Mouse (Mus musculus): ENCODE results near the gene Wfdc21. TPM values are rescaled to one million over a fixed set of nuclear protein-coding genes. Genes with fewer than 3 reads are reported as not detected.

Wfdc21 gene
- polyA plus RNA-seq, 1 experiment = not detected

- Histone ChIP-seq H3K36me3 (ENCODE audit: control insufficient read depth, insufficient read depth, low read length, poor library complexity, severe bottlenecking) (peaks cover 23% of the 10 kb centered on the region), H3K9ac (ENCODE audit: low read depth, poor library complexity, severe bottlenecking) (no peak overlapping the region), H3K9me3 (replicated peaks; ENCODE audit: control insufficient read depth, insufficient read depth, low read length, poor library complexity, severe bottlenecking) (no peaks in the 10 kb centered on the region), H3K4me3 (ENCODE audit: low read depth, low read length) (no peak overlapping the region), H3K27ac (ENCODE audit: insufficient read depth, low read length) (no peak overlapping the region), H3K27me3 (ENCODE audit: control insufficient read depth, insufficient read depth, low read length, poor library complexity, severe bottlenecking) (no peaks in the 10 kb centered on the region), H3K4me1 (ENCODE audit: control insufficient read depth, insufficient read depth, low read length) (peaks cover 4% of the 10 kb centered on the region)
- no peak for TF ChIP-seq EP300 (IDR thresholded peaks at IDR 0.05; ENCODE audit: insufficient read depth, low read depth, low read length)
- TF ChIP-seq CTCF (IDR thresholded peaks at IDR 0.05; ENCODE audit: low read depth, low read length) = no peak
- no peak for TF ChIP-seq POLR2A (IDR thresholded peaks at IDR 0.05; ENCODE audit: insufficient read depth, low read length)
These were observed 37.3 kb downstream of the Wfdc21 start for GRCm38 (mm10) chr11:83783931-83784600.

- Histone ChIP-seq H3K9me3 (replicated peaks; ENCODE audit: control insufficient read depth, insufficient read depth, low read length, poor library complexity, severe bottlenecking) (no peaks in the 10 kb centered on the region), H3K4me1 (ENCODE audit: control insufficient read depth, insufficient read depth, low read length) (peaks cover 4% of the 10 kb centered on the region), H3K4me3 (ENCODE audit: low read depth, low read length) (no peak overlapping the region), H3K27ac (ENCODE audit: insufficient read depth, low read length) (no peak overlapping the region), H3K9ac (ENCODE audit: low read depth, poor library complexity, severe bottlenecking) (no peak overlapping the region), H3K36me3 (ENCODE audit: control insufficient read depth, insufficient read depth, low read length, poor library complexity, severe bottlenecking) (peaks cover 18% of the 10 kb centered on the region), H3K27me3 (ENCODE audit: control insufficient read depth, insufficient read depth, low read length, poor library complexity, severe bottlenecking) (no peaks in the 10 kb centered on the region)
- peak; percentile 17 for TF ChIP-seq CTCF (IDR thresholded peaks at IDR 0.05; ENCODE audit: low read depth, low read length)
- no peak for TF ChIP-seq EP300 (IDR thresholded peaks at IDR 0.05; ENCODE audit: insufficient read depth, low read depth, low read length)
These were observed 37.9 kb downstream of the Wfdc21 start for GRCm38 (mm10) chr11:83784661-83785060.

GRCm38 (mm10) chr11:83785366-83785765, 38.6 kb downstream of the Wfdc21 start:
- Histone ChIP-seq H3K9me3 (replicated peaks; ENCODE audit: control insufficient read depth, insufficient read depth, low read length, poor library complexity, severe bottlenecking) (no peaks in the 10 kb centered on the region), H3K4me1 (ENCODE audit: control insufficient read depth, insufficient read depth, low read length) (peaks cover 4% of the 10 kb centered on the region)
- TF ChIP-seq POLR2A (IDR thresholded peaks at IDR 0.05; ENCODE audit: insufficient read depth, low read length) (no peak), CTCF (IDR thresholded peaks at IDR 0.05; ENCODE audit: low read depth, low read length) (peak; percentile 29)

GRCm38 (mm10) chr11:83786835-83787234, 40.1 kb downstream of the Wfdc21 start:
- Histone ChIP-seq H3K4me1 (ENCODE audit: control insufficient read depth, insufficient read depth, low read length) (peaks cover 4% of the 10 kb centered on the region), H3K36me3 (ENCODE audit: control insufficient read depth, insufficient read depth, low read length, poor library complexity, severe bottlenecking) (peaks cover 2% of the 10 kb centered on the region; the same call in 1 of the 2 replicates), H3K4me3 (ENCODE audit: low read depth, low read length) (no peak overlapping the region), H3K9me3 (replicated peaks; ENCODE audit: control insufficient read depth, insufficient read depth, low read length, poor library complexity, severe bottlenecking) (no peaks in the 10 kb centered on the region), H3K9ac (ENCODE audit: low read depth, poor library complexity, severe bottlenecking) (no peak overlapping the region), H3K27me3 (ENCODE audit: control insufficient read depth, insufficient read depth, low read length, poor library complexity, severe bottlenecking) (no peaks in the 10 kb centered on the region), H3K27ac (ENCODE audit: insufficient read depth, low read length) (no peak overlapping the region)
- TF ChIP-seq POLR2A (IDR thresholded peaks at IDR 0.05; ENCODE audit: insufficient read depth, low read length) = no peak
- TF ChIP-seq EP300 (IDR thresholded peaks at IDR 0.05; ENCODE audit: insufficient read depth, low read depth, low read length) = no peak
- no peak for TF ChIP-seq CTCF (IDR thresholded peaks at IDR 0.05; ENCODE audit: low read depth, low read length)

More at GRCm38 (mm10) chr11:83785366-83785765, 38.6 kb downstream of the Wfdc21 start:
- H3K9ac ChIP-seq (ENCODE audit: low read depth, poor library complexity, severe bottlenecking) = no peak overlapping the region
- H3K36me3 ChIP-seq (ENCODE audit: control insufficient read depth, insufficient read depth, low read length, poor library complexity, severe bottlenecking) = peaks cover 15% of the 10 kb centered on the region
- H3K27ac ChIP-seq (ENCODE audit: insufficient read depth, low read length) = no peak overlapping the region
- H3K4me3 ChIP-seq (ENCODE audit: low read depth, low read length) = no peak overlapping the region
- no peaks in the 10 kb centered on the region for H3K27me3 ChIP-seq (ENCODE audit: control insufficient read depth, insufficient read depth, low read length, poor library complexity, severe bottlenecking)

GRCm38 (mm10) chr11:83787401-83788021, 40.8 kb downstream of the Wfdc21 start:
- no peak overlapping the region for H3K9ac ChIP-seq (ENCODE audit: low read depth, poor library complexity, severe bottlenecking)
- H3K36me3 ChIP-seq (ENCODE audit: control insufficient read depth, insufficient read depth, low read length, poor library complexity, severe bottlenecking) = 0 out of 2 replicates have a peak, but pooled peaks cover 2% of the 10 kb centered on the region
- H3K27me3 ChIP-seq (ENCODE audit: control insufficient read depth, insufficient read depth, low read length, poor library complexity, severe bottlenecking) = no peaks in the 10 kb centered on the region
- H3K4me3 ChIP-seq (ENCODE audit: low read depth, low read length) = no peak overlapping the region
- H3K27ac ChIP-seq (ENCODE audit: insufficient read depth, low read length) = no peak overlapping the region
- H3K9me3 ChIP-seq (replicated peaks; ENCODE audit: control insufficient read depth, insufficient read depth, low read length, poor library complexity, severe bottlenecking) = no peaks in the 10 kb centered on the region
- peaks cover 4% of the 10 kb centered on the region for H3K4me1 ChIP-seq (ENCODE audit: control insufficient read depth, insufficient read depth, low read length)
- TF ChIP-seq CTCF (IDR thresholded peaks at IDR 0.05; ENCODE audit: low read depth, low read length) (peak; percentile 75), EP300 (IDR thresholded peaks at IDR 0.05; ENCODE audit: insufficient read depth, low read depth, low read length) (no peak)

GRCm38 (mm10) chr11:83788331-83788730, 41.6 kb downstream of the Wfdc21 start:
- Histone ChIP-seq H3K36me3 (ENCODE audit: control insufficient read depth, insufficient read depth, low read length, poor library complexity, severe bottlenecking) (no peaks in the 10 kb centered on the region), H3K4me3 (ENCODE audit: low read depth, low read length) (no peak overlapping the region), H3K27ac (ENCODE audit: insufficient read depth, low read length) (no peak overlapping the region), H3K9ac (ENCODE audit: low read depth, poor library complexity, severe bottlenecking) (no peak overlapping the region), H3K9me3 (replicated peaks; ENCODE audit: control insufficient read depth, insufficient read depth, low read length, poor library complexity, severe bottlenecking) (no peaks in the 10 kb centered on the region), H3K4me1 (ENCODE audit: control insufficient read depth, insufficient read depth, low read length) (peaks cover 4% of the 10 kb centered on the region), H3K27me3 (ENCODE audit: control insufficient read depth, insufficient read depth, low read length, poor library complexity, severe bottlenecking) (no peaks in the 10 kb centered on the region)
- TF ChIP-seq EP300 (IDR thresholded peaks at IDR 0.05; ENCODE audit: insufficient read depth, low read depth, low read length) = no peak
- no peak for TF ChIP-seq CTCF (IDR thresholded peaks at IDR 0.05; ENCODE audit: low read depth, low read length)
- TF ChIP-seq POLR2A (IDR thresholded peaks at IDR 0.05; ENCODE audit: insufficient read depth, low read length) = no peak

Measured in ES-Bruce4 (cell line).